Mouse (Mus musculus): ENCODE results near the gene Hdc. TPM values are rescaled to one million over a fixed set of nuclear protein-coding genes. Genes with fewer than 3 reads are reported as not detected.

Hdc gene
- polyA plus RNA-seq, 1 experiment from 2014 or later = 1.6 TPM

DNA sequence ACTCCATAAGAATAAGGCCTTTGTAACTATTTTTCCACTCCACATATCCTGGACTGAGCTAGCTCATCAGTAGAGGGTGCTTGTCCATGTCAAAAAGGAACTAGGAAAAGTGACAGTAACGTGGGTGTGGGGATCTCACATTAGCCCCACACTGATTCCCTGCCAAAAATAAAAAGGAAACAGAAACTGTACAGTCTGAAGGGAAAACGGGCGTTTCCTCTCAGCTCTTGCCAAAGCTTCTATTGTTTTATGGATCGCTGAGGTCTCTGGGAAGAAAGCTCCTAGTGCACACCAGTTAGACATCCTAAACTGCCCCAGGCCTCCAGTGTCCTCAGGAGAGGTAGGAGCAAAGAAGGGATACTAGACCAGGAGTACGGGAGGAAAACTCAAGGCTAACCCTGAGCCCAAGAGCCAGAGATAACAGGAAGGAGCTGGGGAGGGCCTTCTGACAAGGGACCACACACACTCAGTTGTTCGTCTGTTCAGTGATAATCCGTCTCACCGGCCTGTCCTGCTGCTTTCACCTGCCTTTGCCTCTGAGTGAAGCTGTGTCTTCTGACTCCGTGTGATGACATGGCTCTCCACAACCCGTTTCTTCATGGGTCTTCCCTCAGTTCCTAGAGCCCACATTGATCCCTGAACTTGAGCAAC, 11.4 kb downstream of the Hdc start:
- Histone ChIP-seq H3K9ac (ENCODE audit: low read length) (no peak overlapping the region), H3K9me3 (ENCODE audit: control insufficient read depth, low read length) (no peaks in the 10 kb centered on the region), H3K27me3 (replicated peaks; ENCODE audit: control insufficient read depth, insufficient read depth, low read length) (no peaks in the 10 kb centered on the region), H3K36me3 (ENCODE audit: control insufficient read depth, insufficient read depth, low read length) (no peaks in the 10 kb centered on the region), H3K4me1 (replicated peaks; ENCODE audit: control insufficient read depth, insufficient read depth, low read length) (no peaks in the 10 kb centered on the region), H3K27ac (ENCODE audit: low read depth) (no peak overlapping the region), H3K4me3 (ENCODE audit: low read depth, low read length) (no peak overlapping the region), H3K4me2 (ENCODE audit: low read length) (no peak overlapping the region)
- ATAC-seq (replicated peaks; ENCODE audit: low FRiP score, low TSS enrichment, low read depth) (no peak), DNase-seq (ENCODE audit: low spot score) (no peak)
- 57% methylated on average over 10 of the region's 10 CpGs for WGBS

DNA sequence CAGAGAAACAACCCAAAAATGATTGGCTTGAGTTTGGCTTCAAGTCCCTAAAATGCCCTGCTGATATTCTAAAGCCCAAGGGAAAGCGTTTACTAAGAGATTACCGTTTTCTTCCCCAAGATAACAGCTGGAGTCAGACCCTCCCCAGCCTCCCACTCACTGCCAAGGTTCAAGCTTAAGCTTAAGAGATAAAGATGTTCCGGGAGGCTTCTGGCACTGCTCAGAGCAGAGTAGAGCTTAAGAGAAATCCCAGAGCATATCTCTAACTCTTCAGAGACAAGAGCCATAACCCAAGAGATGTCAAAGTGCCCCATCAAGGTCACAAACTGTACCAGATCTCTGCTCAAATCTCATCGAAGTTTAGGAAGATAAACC, 12.4 kb downstream of the Hdc start:
- no peak overlapping the region for H3K27ac ChIP-seq (ENCODE audit: low read depth)
- H3K27me3 ChIP-seq (replicated peaks; ENCODE audit: control insufficient read depth, insufficient read depth, low read length) = no peaks in the 10 kb centered on the region
- ATAC-seq (replicated peaks; ENCODE audit: low FRiP score, low TSS enrichment, low read depth) = no peak
- H3K4me1 ChIP-seq (replicated peaks; ENCODE audit: control insufficient read depth, insufficient read depth, low read length) = no peaks in the 10 kb centered on the region
- H3K36me3 ChIP-seq (ENCODE audit: control insufficient read depth, insufficient read depth, low read length) = no peaks in the 10 kb centered on the region
- no peak overlapping the region for H3K4me3 ChIP-seq (ENCODE audit: low read depth, low read length)
- no peak for DNase-seq (ENCODE audit: low spot score)
- no peak overlapping the region for H3K4me2 ChIP-seq (ENCODE audit: low read length)
- no peak overlapping the region for H3K9ac ChIP-seq (ENCODE audit: low read length)
- H3K9me3 ChIP-seq (ENCODE audit: control insufficient read depth, low read length) = no peaks in the 10 kb centered on the region
- WGBS = 48% methylated on average over 4 of the region's 4 CpGs

DNA sequence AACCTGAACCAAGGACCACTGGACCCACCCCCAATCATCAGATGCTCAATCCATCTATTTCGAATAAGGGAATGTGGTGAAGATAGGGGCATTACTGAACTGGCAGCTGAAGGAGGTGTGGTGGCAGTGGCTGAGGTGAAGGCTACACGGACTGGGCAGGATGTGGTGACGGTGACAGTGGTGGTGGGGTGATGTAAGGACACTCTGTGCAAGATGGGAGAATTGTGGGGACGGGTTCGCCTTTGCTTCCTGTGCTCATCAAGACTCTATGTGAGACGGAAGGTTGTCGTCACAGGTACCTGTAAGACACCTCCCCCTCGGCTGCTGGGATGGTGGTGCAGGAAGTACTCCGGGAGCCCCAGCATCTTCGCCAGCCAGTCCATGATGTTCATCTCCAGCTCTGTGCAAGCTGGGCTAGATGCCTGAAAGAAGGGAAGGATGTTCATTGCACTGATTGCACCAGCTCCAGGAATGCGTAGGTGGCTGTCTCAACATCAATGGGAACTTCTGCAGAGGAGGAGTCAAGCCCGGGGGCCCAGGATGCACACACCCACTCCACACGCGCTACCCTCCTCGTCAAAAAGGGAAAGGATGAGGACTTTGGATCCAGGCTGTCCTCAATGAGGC, 12.9 kb downstream of the Hdc start:
- no peak overlapping the region for H3K27ac ChIP-seq (ENCODE audit: low read depth)
- no peak overlapping the region for H3K4me3 ChIP-seq (ENCODE audit: low read depth, low read length)
- DNase-seq (ENCODE audit: low spot score) (no peak), ATAC-seq (replicated peaks; ENCODE audit: low FRiP score, low TSS enrichment, low read depth) (no peak)
- no peaks in the 10 kb centered on the region for H3K36me3 ChIP-seq (ENCODE audit: control insufficient read depth, insufficient read depth, low read length)
- H3K9ac ChIP-seq (ENCODE audit: low read length) = no peak overlapping the region
- H3K4me2 ChIP-seq (ENCODE audit: low read length) = no peak overlapping the region
- H3K27me3 ChIP-seq (replicated peaks; ENCODE audit: control insufficient read depth, insufficient read depth, low read length) = no peaks in the 10 kb centered on the region
- H3K9me3 ChIP-seq (ENCODE audit: control insufficient read depth, low read length) = no peaks in the 10 kb centered on the region
- 82% methylated on average over 15 of the region's 15 CpGs for WGBS
- H3K4me1 ChIP-seq (replicated peaks; ENCODE audit: control insufficient read depth, insufficient read depth, low read length) = no peaks in the 10 kb centered on the region

DNA sequence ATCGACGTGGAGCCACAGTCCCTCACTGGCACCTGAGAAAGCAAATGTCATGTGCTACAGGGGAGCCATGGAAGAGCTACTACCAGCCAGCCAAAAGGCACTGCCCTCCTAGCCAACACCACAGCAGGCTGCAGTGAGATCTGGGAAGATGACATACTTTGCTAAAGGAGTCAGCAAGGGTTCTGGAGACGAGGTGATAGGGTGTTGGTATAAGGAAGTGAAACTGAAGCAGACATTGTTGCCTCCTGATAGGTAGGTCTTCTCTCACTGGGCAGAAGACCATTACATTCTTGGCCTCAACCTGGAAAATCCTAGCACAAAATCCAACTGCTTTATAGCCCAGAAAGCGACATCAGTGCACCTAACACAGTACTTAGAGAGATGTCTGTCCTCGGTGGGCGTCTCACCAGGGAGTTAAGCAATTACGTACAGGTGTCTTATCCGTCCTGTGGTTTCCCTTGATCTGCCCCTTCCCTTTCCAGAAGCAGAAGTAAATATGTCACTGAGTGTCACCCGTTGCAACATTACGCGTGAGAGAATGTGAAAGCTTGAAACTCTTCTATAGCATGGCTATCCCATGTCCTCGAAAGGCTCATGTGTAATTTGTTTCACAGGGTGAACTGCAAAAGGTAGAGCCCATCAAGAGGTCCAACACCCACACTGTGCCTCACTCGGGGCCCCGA, 17.0 kb downstream of the Hdc start:
- H3K36me3 ChIP-seq (ENCODE audit: control insufficient read depth, insufficient read depth, low read length) = no peaks in the 10 kb centered on the region
- ATAC-seq (replicated peaks; ENCODE audit: low FRiP score, low TSS enrichment, low read depth) (no peak), DNase-seq (ENCODE audit: low spot score) (no peak)
- H3K27me3 ChIP-seq (replicated peaks; ENCODE audit: control insufficient read depth, insufficient read depth, low read length) = no peaks in the 10 kb centered on the region; the same call in 1 of the 2 replicates
- H3K27ac ChIP-seq (ENCODE audit: low read depth) = no peak overlapping the region
- 84% methylated on average over 14 of the region's 14 CpGs for WGBS
- no peaks in the 10 kb centered on the region for H3K9me3 ChIP-seq (ENCODE audit: control insufficient read depth, low read length)
- H3K4me2 ChIP-seq (ENCODE audit: low read length) = no peak overlapping the region
- no peaks in the 10 kb centered on the region for H3K4me1 ChIP-seq (replicated peaks; ENCODE audit: control insufficient read depth, insufficient read depth, low read length)
- no peak overlapping the region for H3K4me3 ChIP-seq (ENCODE audit: low read depth, low read length)
- no peak overlapping the region for H3K9ac ChIP-seq (ENCODE audit: low read length)

DNA sequence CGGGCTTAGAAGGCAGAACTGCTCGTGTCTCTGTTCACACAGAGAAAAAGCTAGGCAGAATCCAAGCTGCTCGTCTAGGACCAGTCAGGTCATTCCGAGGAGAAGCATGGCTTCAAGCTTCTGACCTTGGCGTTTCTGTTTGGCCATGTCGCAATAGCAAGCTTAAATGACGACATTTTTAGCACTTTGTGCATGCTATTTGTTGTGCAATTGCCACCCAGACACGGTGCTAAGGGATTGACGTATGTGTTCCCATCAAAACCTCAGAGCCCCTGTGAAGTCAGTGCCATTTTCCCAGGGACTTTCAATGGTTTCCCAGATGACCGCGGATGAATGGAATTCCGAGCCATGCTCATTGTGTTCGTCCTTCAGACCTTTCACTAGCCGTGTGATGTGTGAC, 18.6 kb downstream of the Hdc start:
- no peak overlapping the region for H3K4me3 ChIP-seq (ENCODE audit: low read depth, low read length)
- no peaks in the 10 kb centered on the region for H3K9me3 ChIP-seq (ENCODE audit: control insufficient read depth, low read length)
- no peaks in the 10 kb centered on the region for H3K4me1 ChIP-seq (replicated peaks; ENCODE audit: control insufficient read depth, insufficient read depth, low read length)
- H3K27ac ChIP-seq (ENCODE audit: low read depth) = no peak overlapping the region
- DNase-seq (ENCODE audit: low spot score) (no peak), ATAC-seq (replicated peaks; ENCODE audit: low FRiP score, low TSS enrichment, low read depth) (no peak)
- no peaks in the 10 kb centered on the region for H3K36me3 ChIP-seq (ENCODE audit: control insufficient read depth, insufficient read depth, low read length)
- no peaks in the 10 kb centered on the region; the same call in 1 of the 2 replicates for H3K27me3 ChIP-seq (replicated peaks; ENCODE audit: control insufficient read depth, insufficient read depth, low read length)
- no peak overlapping the region for H3K9ac ChIP-seq (ENCODE audit: low read length)
- H3K4me2 ChIP-seq (ENCODE audit: low read length) = no peak overlapping the region
- WGBS = 86% methylated on average over 14 of the region's 14 CpGs

DNA sequence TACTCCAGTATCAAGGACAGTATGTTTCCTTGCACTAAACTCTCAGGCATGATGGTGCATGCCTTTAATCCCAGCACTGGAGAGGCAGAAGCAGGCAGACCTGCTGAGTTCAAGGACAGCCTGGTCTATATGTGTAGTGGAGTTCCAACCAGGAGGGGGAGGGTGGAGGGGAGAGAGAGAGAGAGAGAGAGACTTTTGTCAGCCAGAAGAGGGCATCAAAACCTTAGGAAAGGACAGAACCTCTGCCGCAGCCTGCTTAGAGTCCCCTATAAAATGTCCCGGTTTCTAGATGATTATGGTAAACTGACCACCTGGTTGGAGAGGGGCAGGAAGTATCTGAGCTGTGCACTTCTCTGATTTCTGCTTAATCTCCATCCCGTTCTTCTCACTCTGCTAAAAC, 20.1 kb downstream of the Hdc start:
- Histone ChIP-seq H3K9ac (ENCODE audit: low read length) (no peak overlapping the region), H3K27ac (ENCODE audit: low read depth) (no peak overlapping the region), H3K4me3 (ENCODE audit: low read depth, low read length) (no peak overlapping the region), H3K36me3 (ENCODE audit: control insufficient read depth, insufficient read depth, low read length) (no peaks in the 10 kb centered on the region), H3K4me2 (ENCODE audit: low read length) (no peak overlapping the region), H3K27me3 (replicated peaks; ENCODE audit: control insufficient read depth, insufficient read depth, low read length) (no peaks in the 10 kb centered on the region; the same call in 1 of the 2 replicates), H3K4me1 (replicated peaks; ENCODE audit: control insufficient read depth, insufficient read depth, low read length) (no peaks in the 10 kb centered on the region), H3K9me3 (ENCODE audit: control insufficient read depth, low read length) (no peaks in the 10 kb centered on the region)
- DNase-seq (ENCODE audit: low spot score) (no peak), ATAC-seq (replicated peaks; ENCODE audit: low FRiP score, low TSS enrichment, low read depth) (no peak)
- WGBS = 7% methylated on average over 3 of the region's 3 CpGs

DNA sequence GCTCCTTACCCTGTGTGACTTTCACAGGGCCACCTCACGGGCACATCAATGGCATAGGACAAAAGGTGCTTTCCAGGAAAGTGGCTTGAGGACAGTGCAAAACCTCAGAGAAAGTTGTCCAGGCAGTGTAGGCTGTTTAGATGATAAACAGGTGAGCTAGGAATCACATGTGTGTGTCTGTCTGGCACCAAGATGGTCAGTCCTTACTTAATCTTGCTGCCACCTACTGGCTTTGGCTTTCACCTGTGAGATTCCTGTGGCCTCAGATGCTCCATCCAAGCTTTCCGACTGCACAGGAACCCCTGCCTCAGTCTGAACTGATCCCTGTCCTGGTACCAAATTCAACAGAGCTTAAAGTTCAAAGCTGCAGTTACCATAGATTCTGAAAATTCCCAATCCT, 20.7 kb downstream of the Hdc start:
- H3K4me2 ChIP-seq (ENCODE audit: low read length) = no peak overlapping the region
- H3K27ac ChIP-seq (ENCODE audit: low read depth) = no peak overlapping the region
- H3K9ac ChIP-seq (ENCODE audit: low read length) = no peak overlapping the region
- H3K9me3 ChIP-seq (ENCODE audit: control insufficient read depth, low read length) = no peaks in the 10 kb centered on the region
- ATAC-seq (replicated peaks; ENCODE audit: low FRiP score, low TSS enrichment, low read depth) = no peak
- no peak overlapping the region for H3K4me3 ChIP-seq (ENCODE audit: low read depth, low read length)
- H3K36me3 ChIP-seq (ENCODE audit: control insufficient read depth, insufficient read depth, low read length) = no peaks in the 10 kb centered on the region
- H3K4me1 ChIP-seq (replicated peaks; ENCODE audit: control insufficient read depth, insufficient read depth, low read length) = no peaks in the 10 kb centered on the region
- DNase-seq (ENCODE audit: low spot score) = no peak
- WGBS = 45% methylated on average over 2 of the region's 2 CpGs
- H3K27me3 ChIP-seq (replicated peaks; ENCODE audit: control insufficient read depth, insufficient read depth, low read length) = no peaks in the 10 kb centered on the region; the same call in 1 of the 2 replicates

DNA sequence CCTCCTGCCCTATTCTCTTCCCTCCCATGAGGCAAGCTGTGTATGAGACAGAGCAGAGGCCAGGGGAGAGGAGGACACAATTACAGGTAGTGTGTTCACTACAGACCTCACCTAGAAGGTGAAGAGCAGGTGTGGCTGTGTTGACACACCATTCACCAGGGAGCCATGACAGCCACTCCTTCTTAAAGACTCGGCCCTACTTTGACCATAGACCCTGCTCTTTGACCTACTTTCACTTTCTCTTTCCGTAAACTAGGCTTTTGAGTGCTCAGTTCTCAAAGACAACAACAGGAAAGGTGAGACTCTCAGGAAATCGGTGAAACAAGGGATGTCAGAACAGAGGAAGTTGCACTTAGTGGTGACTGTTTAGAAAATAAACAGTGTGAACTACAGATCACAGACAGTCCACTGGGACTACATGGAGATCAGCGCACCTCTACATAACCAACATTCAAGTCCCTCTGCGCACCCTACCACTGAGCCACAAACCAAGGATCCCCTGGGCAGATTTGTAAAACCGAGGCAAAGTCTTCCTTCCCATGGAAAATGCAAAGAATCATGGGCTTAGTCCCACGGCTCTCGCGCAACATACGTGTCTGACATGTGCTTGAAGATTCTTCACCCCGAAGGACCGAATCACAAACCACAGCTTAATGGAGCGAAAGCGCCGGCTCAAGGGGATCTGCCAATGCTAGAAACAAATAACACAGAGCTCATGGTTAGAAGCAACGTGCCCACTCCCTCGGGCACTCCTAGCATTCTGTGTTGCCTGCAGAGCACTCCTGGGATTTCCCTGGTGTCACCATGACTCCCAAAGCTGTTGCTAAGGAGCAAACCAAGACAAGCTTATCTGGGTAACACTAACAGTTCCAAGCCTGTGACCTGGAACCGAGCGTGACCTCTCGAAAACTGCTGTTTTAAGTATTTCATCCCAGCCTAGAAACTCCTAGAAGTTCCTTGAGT, 21.5 kb downstream of the Hdc start:
- WGBS = 81% methylated on average over 20 of the region's 20 CpGs
- H3K4me2 ChIP-seq (ENCODE audit: low read length) = no peak overlapping the region
- H3K4me1 ChIP-seq (replicated peaks; ENCODE audit: control insufficient read depth, insufficient read depth, low read length) = no peaks in the 10 kb centered on the region

More for the DNA sequence above, 21.5 kb downstream of the Hdc start:
- ATAC-seq (replicated peaks; ENCODE audit: low FRiP score, low TSS enrichment, low read depth) = no peak
- Histone ChIP-seq H3K36me3 (ENCODE audit: control insufficient read depth, insufficient read depth, low read length) (no peaks in the 10 kb centered on the region), H3K4me3 (ENCODE audit: low read depth, low read length) (no peak overlapping the region), H3K9me3 (ENCODE audit: control insufficient read depth, low read length) (no peaks in the 10 kb centered on the region), H3K9ac (ENCODE audit: low read length) (no peak overlapping the region), H3K27ac (ENCODE audit: low read depth) (no peak overlapping the region), H3K27me3 (replicated peaks; ENCODE audit: control insufficient read depth, insufficient read depth, low read length) (no peaks in the 10 kb centered on the region; the same call in 1 of the 2 replicates)
- DNase-seq (ENCODE audit: low spot score) = no peak

All from intestine, embryonic 14.5 days (tissue).